Mouse (Mus musculus): Measurements from ENCODE around the gene Sh3pxd2b.

Gene Sh3pxd2b

GRCm38 (mm10) chr11:32373266-32374026 is 25.8 kb downstream of the Sh3pxd2b start:
- DNase-seq (ENCODE audit: low read depth, low spot score) = no peak

- no peak for DNase-seq (ENCODE audit: low read depth, low spot score)
These were observed 26.5 kb downstream of the Sh3pxd2b start for GRCm38 (mm10) chr11:32374027-32374589.

- DNase-seq (ENCODE audit: low read depth, low spot score) = no peak
These were observed 27.5 kb downstream of the Sh3pxd2b start for GRCm38 (mm10) chr11:32375104-32375535.

GRCm38 (mm10) chr11:32376086-32376485 is 28.5 kb downstream of the Sh3pxd2b start:
- DNase-seq (ENCODE audit: low read depth, low spot score) = no peak

- DNase-seq (ENCODE audit: low read depth, low spot score) = no peak
These were observed 32.3 kb downstream of the Sh3pxd2b start for GRCm38 (mm10) chr11:32379910-32380309.

- no peak for DNase-seq (ENCODE audit: low read depth, low spot score)
These were observed 35.9 kb downstream of the Sh3pxd2b start for GRCm38 (mm10) chr11:32383341-32384134.

- DNase-seq (ENCODE audit: low read depth, low spot score) = no peak
These were observed 36.6 kb downstream of the Sh3pxd2b start for GRCm38 (mm10) chr11:32384135-32384801.

- no peak for DNase-seq (ENCODE audit: low read depth, low spot score)
These were observed 38.4 kb downstream of the Sh3pxd2b start for GRCm38 (mm10) chr11:32386043-32386442.

- no peak for DNase-seq (ENCODE audit: low read depth, low spot score)
These were observed 40.4 kb downstream of the Sh3pxd2b start for GRCm38 (mm10) chr11:32388064-32388463.

GRCm38 (mm10) chr11:32393095-32393494 is 45.5 kb downstream of the Sh3pxd2b start:
- no peak for DNase-seq (ENCODE audit: low read depth, low spot score)

GRCm38 (mm10) chr11:32395791-32396190 is 48.2 kb downstream of the Sh3pxd2b start:
- DNase-seq (ENCODE audit: low read depth, low spot score) = no peak

- no peak for DNase-seq (ENCODE audit: low read depth, low spot score)
These were observed 50.8 kb downstream of the Sh3pxd2b start for GRCm38 (mm10) chr11:32398446-32398845.

- no peak for DNase-seq (ENCODE audit: low read depth, low spot score)
These were observed 51.6 kb downstream of the Sh3pxd2b start for GRCm38 (mm10) chr11:32399261-32399660.

GRCm38 (mm10) chr11:32402712-32403111 is 55.1 kb downstream of the Sh3pxd2b start:
- DNase-seq (ENCODE audit: low read depth, low spot score) = no peak

GRCm38 (mm10) chr11:32404708-32405107 is 57.1 kb downstream of the Sh3pxd2b start:
- DNase-seq (ENCODE audit: low read depth, low spot score) = no peak

GRCm38 (mm10) chr11:32407863-32408262 is 60.2 kb downstream of the Sh3pxd2b start:
- DNase-seq (ENCODE audit: low read depth, low spot score) = no peak

- no peak for DNase-seq (ENCODE audit: low read depth, low spot score)
These were observed 61.4 kb downstream of the Sh3pxd2b start for GRCm38 (mm10) chr11:32409052-32409451.

- DNase-seq (ENCODE audit: low read depth, low spot score) = no peak
These were observed 62.4 kb downstream of the Sh3pxd2b start for GRCm38 (mm10) chr11:32409823-32410562.

GRCm38 (mm10) chr11:32420001-32420400 is 72.4 kb downstream of the Sh3pxd2b start:
- no peak for DNase-seq (ENCODE audit: low read depth, low spot score)

- DNase-seq (ENCODE audit: low read depth, low spot score) = no peak
These were observed 75.7 kb downstream of the Sh3pxd2b start for GRCm38 (mm10) chr11:32423311-32423710.

GRCm38 (mm10) chr11:32424600-32424999 is 77.0 kb downstream of the Sh3pxd2b start:
- DNase-seq (ENCODE audit: low read depth, low spot score) = no peak

Measured in c-Kit-negative CD71-positive TER-119-positive erythroid progenitor cells, embryonic 14.5 days (primary cell).